Mouse (Mus musculus) midbrain, postnatal 0 days (tissue): ENCODE measurements around the gene Cep131. TPM values are rescaled to one million over a fixed set of nuclear protein-coding genes. Genes with fewer than 3 reads are reported as not detected.

ENCODE experiments used
- ATAC-seq: fragments of 200-750 bp; cut with Nextera tagmentation; 2 replicates; pipeline ENCODE4 v1.8.0; 2017; ENCODE audit warnings: moderate number of reproducible peaks, mild to moderate bottlenecking, moderate TSS enrichment, moderate library complexity; ENCODE audit not compliant: low FRiP score
- DNase-seq: peaks from one replicate; pipeline ENCODE4 v3.0.0-alpha.2; 2015; ENCODE audit warnings: low spot score
- H3K27ac ChIP-seq: fragments of 300-500 bp; sonication (generic); 2 replicates; pipeline ENCODE4 v1.5.1; 2014; ENCODE audit warnings: low read depth, mild to moderate bottlenecking, low read length, mixed read lengths
- H3K27me3 ChIP-seq: fragments of 300-500 bp; sonication (generic); 2 replicates; pipeline ENCODE4 v1.6.1; 2014; ENCODE audit warnings: low read length, control low read depth, mixed read lengths; ENCODE audit not compliant: insufficient read depth
- H3K36me3 ChIP-seq: fragments of 300-500 bp; sonication (generic); 2 replicates; pipeline ENCODE4 v1.6.1; 2014; ENCODE audit warnings: low read length, control low read depth, mixed read lengths; ENCODE audit not compliant: insufficient read depth
- H3K4me1 ChIP-seq: fragments of 300-500 bp; sonication (generic); 2 replicates; pipeline ENCODE4 v1.6.1; 2014; ENCODE audit warnings: mild to moderate bottlenecking, control low read depth, antibody characterized with exemption, low read length, mixed read lengths; ENCODE audit not compliant: insufficient read depth
- H3K4me2 ChIP-seq: fragments of 300-500 bp; sonication (generic); 2 replicates; pipeline ENCODE4 v1.6.1; 2014; ENCODE audit warnings: low read depth, mild to moderate bottlenecking, low read length, mixed read lengths; ENCODE audit not compliant: poor library complexity, severe bottlenecking
- H3K4me3 ChIP-seq: fragments of 300-500 bp; sonication (generic); 2 replicates; pipeline ENCODE4 v1.5.1; 2014; ENCODE audit warnings: low read depth, mild to moderate bottlenecking, low read length, moderate library complexity
- H3K9ac ChIP-seq: fragments of 300-500 bp; sonication (generic); replicated peaks from 2 replicates; pipeline ENCODE4 v1.6.1; 2014; ENCODE audit warnings: mild to moderate bottlenecking, low read length, moderate library complexity, mixed read lengths; ENCODE audit not compliant: poor library complexity, severe bottlenecking
- H3K9me3 ChIP-seq: fragments of 300-500 bp; sonication (generic); 2 replicates; pipeline ENCODE4 v1.6.1; 2016; ENCODE audit warnings: low read length, control low read depth
- CTCF ChIP-seq: IDR thresholded peaks from 2 replicates; pipeline ENCODE4 v1.5.1; 2016; ENCODE audit warnings: antibody characterized with exemption, mild to moderate bottlenecking
- WGBS: fragments of 180-500 bp; shearing (Covaris S2); extraction: QIAGEN DNeasy Blood & Tissue Kit; methylation state at CpG from one replicate; pipeline ENCODE4 v1.1.7; 2014; 5-methylcytosine and 5-hydroxymethylcytosine counted together
- polyA plus RNA-seq: library from polyadenylated mRNA; unstranded; fragments of >200 nt; fragmentation: Nextera tagmentation; extraction: Ambion mirVana; gene quantifications from 2 replicates; pipeline ENCODE4 v1.2.1, GENCODE M21; 2015
- total RNA-seq: library from RNA; depleted of rRNA; stranded (reverse); fragments of >200 nt; gene quantifications from 2 replicates; pipeline ENCODE4 v1.2.3, GENCODE M21; 2014

Cep131 gene
- total and polyA plus RNA-seq, 2 experiments from 2014 or later, result 19.0 to 27.7 TPM

GRCm38 (mm10) chr11:120034762-120035161 is 51.9 kb downstream of the Cep131 start:
- WGBS, result 82% methylated on average over 5 of the region's 5 CpGs
- H3K9ac ChIP-seq, result no peak overlapping the region
- no peak overlapping the region for H3K4me2 ChIP-seq
- no peak for DNase-seq
- no peaks in the 10 kb centered on the region for H3K9me3 ChIP-seq
- peaks cover 4% of the 10 kb centered on the region for H3K4me1 ChIP-seq
- H3K27ac ChIP-seq, result no peak overlapping the region
- 0 out of 2 replicates have a peak, but pooled peaks cover 3% of the 10 kb centered on the region for H3K36me3 ChIP-seq
- no peaks in the 10 kb centered on the region for H3K27me3 ChIP-seq
- H3K4me3 ChIP-seq, result no peak overlapping the region
- no peak for TF ChIP-seq CTCF
- no peak for ATAC-seq

- ATAC-seq (no peak), DNase-seq (no peak)
- H3K27ac ChIP-seq, result no peak overlapping the region
- 31% methylated on average over 3 of the region's 3 CpGs for WGBS
- no peaks in the 10 kb centered on the region for H3K9me3 ChIP-seq
- H3K4me2 ChIP-seq, result no peak overlapping the region
- H3K27me3 ChIP-seq, result no peaks in the 10 kb centered on the region
- H3K9ac ChIP-seq, result no peak overlapping the region
- no peak for TF ChIP-seq CTCF
- no peaks in the 10 kb centered on the region for H3K4me1 ChIP-seq
- H3K4me3 ChIP-seq, result no peak overlapping the region
- 0 out of 2 replicates have a peak, but pooled peaks cover 3% of the 10 kb centered on the region for H3K36me3 ChIP-seq
Observed at GRCm38 (mm10) chr11:120034306-120034705, 52.3 kb downstream of the Cep131 start.

- no peak for DNase-seq
- no peak overlapping the region for H3K4me2 ChIP-seq
- H3K9ac ChIP-seq, result no peak overlapping the region
- H3K36me3 ChIP-seq, result 0 out of 2 replicates have a peak, but pooled peaks cover 3% of the 10 kb centered on the region
- no peaks in the 10 kb centered on the region for H3K9me3 ChIP-seq
- H3K4me1 ChIP-seq, result no peaks in the 10 kb centered on the region
- H3K4me3 ChIP-seq, result no peak overlapping the region
- ATAC-seq, result no peak
- H3K27ac ChIP-seq, result no peak overlapping the region
- 70% methylated on average over 3 of the region's 3 CpGs for WGBS
- TF ChIP-seq CTCF, result no peak
- H3K27me3 ChIP-seq, result no peaks in the 10 kb centered on the region
Observed at GRCm38 (mm10) chr11:120033473-120033872, 53.2 kb downstream of the Cep131 start.

- Histone ChIP-seq H3K27me3 (no peaks in the 10 kb centered on the region), H3K4me3 (no peak overlapping the region), H3K36me3 (0 out of 2 replicates have a peak, but pooled peaks cover 3% of the 10 kb centered on the region), H3K9me3 (no peaks in the 10 kb centered on the region), H3K4me1 (no peaks in the 10 kb centered on the region), H3K4me2 (no peak overlapping the region), H3K9ac (no peak overlapping the region), H3K27ac (no peak overlapping the region)
- WGBS, result 60% methylated on average over 8 of the region's 8 CpGs
- no peak for TF ChIP-seq CTCF
- ATAC-seq, result no peak
- DNase-seq, result no peak
Observed at GRCm38 (mm10) chr11:120032052-120032451, 54.6 kb downstream of the Cep131 start.

GRCm38 (mm10) chr11:120030145-120030901 is 56.3 kb downstream of the Cep131 start:
- DNase-seq, result peak; percentile 84
- H3K9ac ChIP-seq, result no peak overlapping the region
- WGBS, result 36% methylated on average over 10 of the region's 10 CpGs
- H3K27ac ChIP-seq, result no peak overlapping the region
- no peak overlapping the region for H3K4me2 ChIP-seq
- ATAC-seq, result peak; percentile 61; the same call in 1 of the 2 replicates
- H3K9me3 ChIP-seq, result no peaks in the 10 kb centered on the region
- TF ChIP-seq CTCF, result peak; percentile 86
- H3K27me3 ChIP-seq, result no peaks in the 10 kb centered on the region
- H3K4me1 ChIP-seq, result no peaks in the 10 kb centered on the region
- H3K4me3 ChIP-seq, result no peak overlapping the region
- no peaks in the 10 kb centered on the region for H3K36me3 ChIP-seq

GRCm38 (mm10) chr11:120029431-120030144 is 57.0 kb downstream of the Cep131 start:
- DNase-seq (no peak), ATAC-seq (no peak)
- Histone ChIP-seq H3K36me3 (no peaks in the 10 kb centered on the region), H3K4me1 (no peaks in the 10 kb centered on the region), H3K9me3 (no peaks in the 10 kb centered on the region), H3K27me3 (no peaks in the 10 kb centered on the region), H3K4me3 (no peak overlapping the region), H3K4me2 (no peak overlapping the region), H3K27ac (no peak overlapping the region), H3K9ac (no peak overlapping the region)
- 42% methylated on average over 9 of the region's 9 CpGs for WGBS
- TF ChIP-seq CTCF, result no peak
